Mouse (Mus musculus): ENCODE data around the gene Fgg. TPM values are rescaled to one million over a fixed set of nuclear protein-coding genes. Genes with fewer than 3 reads are reported as not detected.

The Fgg gene
- total RNA-seq, 2 experiments from 2014 or later = not detected

Other genes with a start within 250 kb of the Fgg start
- under 1 TPM; 0.60 to 0.94 TPM for gene Rbm46, start 131.2 kb upstream of the Fgg start, total RNA-seq (2021)
- under 1 TPM; 0.10 to 0.21 TPM for gene Lrat, start 103.8 kb upstream of the Fgg start, total RNA-seq (2021)
- not detected for gene Fga, start 18.4 kb downstream of the Fgg start, total RNA-seq (2021)
- not detected for gene Fgb, start 42.1 kb downstream of the Fgg start, total RNA-seq (2021)
- gene Plrg1, start 47.8 kb downstream of the Fgg start, total RNA-seq (2021) = 10 to 100 TPM; 43.6 to 44.4 TPM
- gene Dchs2, start 120.2 kb downstream of the Fgg start, total RNA-seq (2021) = 1 to 10 TPM; 5.0 to 5.3 TPM